Mouse (Mus musculus): ENCODE results near the gene Ptgr2. TPM values are rescaled to one million over a fixed set of nuclear protein-coding genes. Genes with fewer than 3 reads are reported as not detected.

Ptgr2 gene
- total and polyA plus RNA-seq, 2 experiments from 2014 or later: 105 to 141 TPM

DNA sequence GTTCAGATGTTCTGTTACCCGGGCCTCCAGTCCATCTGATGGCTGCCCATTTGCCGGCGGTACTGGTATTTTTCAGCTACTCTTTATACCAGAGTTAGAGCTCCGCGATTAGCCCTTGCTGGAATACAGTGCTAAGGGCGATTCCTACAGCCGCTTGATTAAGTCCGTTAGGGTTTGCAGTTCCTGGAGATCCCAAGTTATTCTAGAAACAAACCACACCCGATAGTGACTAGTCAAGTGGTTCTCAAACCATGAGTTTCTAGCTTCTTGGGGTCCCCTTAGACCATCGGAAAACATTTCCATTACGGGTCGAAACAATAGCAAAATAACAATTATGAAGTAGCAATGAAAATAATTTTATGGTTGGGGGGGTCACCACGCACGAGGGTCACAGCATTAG is 641 bp upstream of the Ptgr2 start:
- H3K4me2 ChIP-seq (ENCODE audit: low read depth, low read length): peak overlapping the region; percentile 64

DNA sequence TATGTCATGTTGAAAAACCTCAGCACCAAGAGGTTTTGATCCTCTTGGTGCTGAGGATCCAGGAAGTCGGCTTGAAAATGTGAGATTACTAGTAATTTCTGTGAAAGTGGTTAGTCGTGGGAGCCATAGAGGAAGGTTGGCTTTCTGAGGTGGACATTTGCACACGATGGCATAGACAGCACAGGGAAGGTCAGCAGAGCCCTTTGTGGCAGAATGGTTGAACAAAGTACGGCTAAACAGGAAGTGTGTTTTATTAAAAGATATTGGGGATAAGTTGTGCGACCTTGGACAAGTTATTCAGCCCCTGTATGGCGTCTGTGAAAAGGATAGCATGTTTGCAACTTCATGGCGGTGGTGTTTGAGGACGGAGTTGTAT is 549 bp downstream of the Ptgr2 start:
- DNase-seq (ENCODE audit: low spot score) (peak; percentile 46), ATAC-seq (ENCODE audit: insufficient read depth, low read depth) (peak; percentile 28; the same call in 1 of the 2 replicates)
- Histone ChIP-seq H3K27me3 (ENCODE audit: control insufficient read depth, insufficient read depth, low read length) (no peaks in the 10 kb centered on the region), H3K4me2 (ENCODE audit: low read depth, low read length) (peak overlapping the region; percentile 64), H3K9me3 (replicated peaks; ENCODE audit: control insufficient read depth, low read length) (no peaks in the 10 kb centered on the region), H3K36me3 (replicated peaks; ENCODE audit: control insufficient read depth, insufficient read depth, low read length) (0 out of 2 replicates have a peak, but pooled peaks cover 4% of the 10 kb centered on the region), H3K27ac (ENCODE audit: low read depth) (peak overlapping the region; percentile 95), H3K4me3 (ENCODE audit: low read depth, low read length) (peak overlapping the region; percentile 73), H3K4me1 (ENCODE audit: control insufficient read depth, insufficient read depth) (peaks cover 12% of the 10 kb centered on the region), H3K9ac (replicated peaks; ENCODE audit: low read depth, low read length) (peak overlapping the region; percentile 85)
- no peak for TF ChIP-seq EP300 (IDR thresholded peaks at IDR 0.05; ENCODE audit: low read depth)
- no peak for TF ChIP-seq CTCF (IDR thresholded peaks at IDR 0.05; ENCODE audit: low read depth)
- WGBS: 16% methylated on average over 8 of the region's 8 CpGs

More for the DNA sequence above, 641 bp upstream of the Ptgr2 start:
- no peak for TF ChIP-seq EP300 (IDR thresholded peaks at IDR 0.05; ENCODE audit: low read depth)
- no peak for TF ChIP-seq CTCF (IDR thresholded peaks at IDR 0.05; ENCODE audit: low read depth)
- WGBS: 72% methylated on average over 14 of the region's 14 CpGs
- ATAC-seq (ENCODE audit: insufficient read depth, low read depth): no peak
- Histone ChIP-seq H3K9ac (replicated peaks; ENCODE audit: low read depth, low read length) (peak overlapping the region; percentile 85), H3K27me3 (ENCODE audit: control insufficient read depth, insufficient read depth, low read length) (no peaks in the 10 kb centered on the region), H3K4me1 (ENCODE audit: control insufficient read depth, insufficient read depth) (peaks cover 12% of the 10 kb centered on the region), H3K36me3 (replicated peaks; ENCODE audit: control insufficient read depth, insufficient read depth, low read length) (no peaks in the 10 kb centered on the region), H3K27ac (ENCODE audit: low read depth) (peak overlapping the region; percentile 95), H3K9me3 (replicated peaks; ENCODE audit: control insufficient read depth, low read length) (no peaks in the 10 kb centered on the region), H3K4me3 (ENCODE audit: low read depth, low read length) (peak overlapping the region; percentile 73)
- peak; percentile 9 for DNase-seq (ENCODE audit: low spot score)

DNA sequence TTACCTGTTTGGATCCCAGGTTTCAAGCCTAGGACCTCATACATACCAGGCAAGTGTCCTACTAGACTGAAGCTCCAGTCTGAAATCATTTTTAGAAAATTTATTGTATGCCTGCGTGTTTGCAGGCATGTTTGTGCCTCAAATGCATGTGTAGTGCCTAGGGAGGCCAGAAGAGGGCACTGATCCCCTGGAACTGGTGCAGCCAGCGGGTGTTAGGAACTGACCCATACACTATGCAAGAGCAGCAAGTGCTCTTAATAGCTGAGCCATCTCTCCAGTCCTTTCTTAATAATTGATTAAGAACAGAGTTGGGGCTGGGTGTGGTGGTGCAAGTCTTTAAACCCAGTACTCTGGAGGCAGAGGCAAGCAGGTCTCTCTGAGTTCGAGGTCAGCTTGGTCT is 3.4 kb downstream of the Ptgr2 start:
- DNase-seq (ENCODE audit: low spot score) (no peak), ATAC-seq (ENCODE audit: insufficient read depth, low read depth) (no peak)
- H3K27me3 ChIP-seq (ENCODE audit: control insufficient read depth, insufficient read depth, low read length): no peaks in the 10 kb centered on the region
- no peak overlapping the region for H3K4me2 ChIP-seq (ENCODE audit: low read depth, low read length)
- H3K9ac ChIP-seq (replicated peaks; ENCODE audit: low read depth, low read length): no peak overlapping the region
- TF ChIP-seq CTCF (IDR thresholded peaks at IDR 0.05; ENCODE audit: low read depth) (peak; percentile 59), EP300 (IDR thresholded peaks at IDR 0.05; ENCODE audit: low read depth) (no peak)
- H3K36me3 ChIP-seq (replicated peaks; ENCODE audit: control insufficient read depth, insufficient read depth, low read length): peaks cover 16% of the 10 kb centered on the region
- whole genome bisulfite sequencing: 73% methylated on average over 3 of the region's 3 CpGs
- no peak overlapping the region for H3K4me3 ChIP-seq (ENCODE audit: low read depth, low read length)
- no peak overlapping the region for H3K27ac ChIP-seq (ENCODE audit: low read depth)
- H3K9me3 ChIP-seq (replicated peaks; ENCODE audit: control insufficient read depth, low read length): no peaks in the 10 kb centered on the region
- H3K4me1 ChIP-seq (ENCODE audit: control insufficient read depth, insufficient read depth): peaks cover 12% of the 10 kb centered on the region

DNA sequence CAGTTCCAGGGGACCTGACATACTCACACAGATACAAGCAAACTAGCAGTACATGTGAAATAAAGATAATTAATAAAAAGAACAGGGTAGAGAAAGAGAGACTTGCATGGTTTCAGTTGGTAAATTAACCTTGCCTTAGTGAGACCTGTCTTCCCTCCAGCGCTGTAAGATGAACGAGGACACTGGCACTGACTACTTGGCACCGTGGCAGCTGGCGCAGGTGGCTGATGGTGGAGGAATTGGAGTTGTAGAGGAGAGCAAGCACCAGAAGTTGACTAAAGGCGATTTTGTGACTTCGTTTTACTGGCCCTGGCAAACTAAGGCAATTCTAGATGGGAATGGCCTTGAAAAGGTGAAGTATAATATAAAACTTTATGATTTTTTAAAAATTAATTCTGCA is 12.8 kb downstream of the Ptgr2 start:
- no peak for ATAC-seq (ENCODE audit: insufficient read depth, low read depth)
- Histone ChIP-seq H3K4me3 (ENCODE audit: low read depth, low read length) (no peak overlapping the region), H3K27me3 (ENCODE audit: control insufficient read depth, insufficient read depth, low read length) (no peaks in the 10 kb centered on the region), H3K27ac (ENCODE audit: low read depth) (no peak overlapping the region), H3K36me3 (replicated peaks; ENCODE audit: control insufficient read depth, insufficient read depth, low read length) (peaks cover 85% of the 10 kb centered on the region), H3K4me1 (ENCODE audit: control insufficient read depth, insufficient read depth) (no peaks in the 10 kb centered on the region), H3K9me3 (replicated peaks; ENCODE audit: control insufficient read depth, low read length) (no peaks in the 10 kb centered on the region), H3K4me2 (ENCODE audit: low read depth, low read length) (no peak overlapping the region), H3K9ac (replicated peaks; ENCODE audit: low read depth, low read length) (no peak overlapping the region)
- no peak for DNase-seq (ENCODE audit: low spot score)
- TF ChIP-seq CTCF (IDR thresholded peaks at IDR 0.05; ENCODE audit: low read depth) (no peak), EP300 (IDR thresholded peaks at IDR 0.05; ENCODE audit: low read depth) (no peak)
- WGBS: 89% methylated on average over 6 of the region's 6 CpGs

DNA sequence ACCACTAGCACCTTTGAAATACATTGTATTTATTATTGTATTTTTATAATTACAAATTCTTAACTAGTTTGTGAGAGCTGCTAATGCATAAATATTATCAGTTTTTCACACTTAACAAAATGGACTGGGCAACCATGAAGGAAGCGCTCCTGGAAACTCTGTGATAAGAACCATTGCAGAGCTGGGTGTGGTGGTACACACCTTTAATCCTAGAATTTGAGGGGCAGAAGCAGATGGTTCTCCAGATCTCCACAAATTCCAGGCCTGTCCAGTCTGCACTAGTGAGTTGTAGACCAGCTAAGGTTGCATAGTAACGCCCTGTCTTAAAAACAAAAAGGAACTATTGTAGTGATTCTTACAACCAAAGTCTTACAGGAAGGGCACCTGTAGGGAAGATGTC is 14.2 kb downstream of the Ptgr2 start:
- Histone ChIP-seq H3K27ac (ENCODE audit: low read depth) (no peak overlapping the region), H3K9me3 (replicated peaks; ENCODE audit: control insufficient read depth, low read length) (no peaks in the 10 kb centered on the region), H3K4me3 (ENCODE audit: low read depth, low read length) (no peak overlapping the region), H3K4me1 (ENCODE audit: control insufficient read depth, insufficient read depth) (no peaks in the 10 kb centered on the region), H3K4me2 (ENCODE audit: low read depth, low read length) (no peak overlapping the region), H3K36me3 (replicated peaks; ENCODE audit: control insufficient read depth, insufficient read depth, low read length) (peaks cover 87% of the 10 kb centered on the region), H3K9ac (replicated peaks; ENCODE audit: low read depth, low read length) (no peak overlapping the region), H3K27me3 (ENCODE audit: control insufficient read depth, insufficient read depth, low read length) (no peaks in the 10 kb centered on the region)
- WGBS: 95% methylated on average over 2 of the region's 2 CpGs
- DNase-seq (ENCODE audit: low spot score) (no peak), ATAC-seq (ENCODE audit: insufficient read depth, low read depth) (no peak)
- TF ChIP-seq CTCF (IDR thresholded peaks at IDR 0.05; ENCODE audit: low read depth) (no peak), EP300 (IDR thresholded peaks at IDR 0.05; ENCODE audit: low read depth) (no peak)

DNA sequence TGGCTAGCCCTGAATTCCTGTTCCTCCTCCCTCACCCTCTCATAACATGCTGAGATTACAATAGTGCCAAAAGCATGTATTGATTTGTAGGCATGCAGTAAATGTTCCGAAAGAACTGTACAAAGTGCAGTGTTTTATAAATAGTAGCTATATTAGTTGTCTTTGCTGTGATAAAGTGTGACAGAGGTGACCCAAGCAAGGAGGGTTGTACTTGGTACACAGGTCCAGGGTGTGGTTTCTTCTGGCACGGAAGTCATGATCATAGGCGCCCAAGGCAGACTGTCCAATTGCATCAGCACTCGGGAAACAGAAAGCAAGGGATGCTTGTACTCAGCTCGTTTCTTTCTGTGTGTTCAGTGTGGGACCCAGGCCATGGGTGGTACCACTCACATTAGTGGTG is 19.1 kb downstream of the Ptgr2 start:
- H3K4me2 ChIP-seq (ENCODE audit: low read depth, low read length): no peak overlapping the region
- DNase-seq (ENCODE audit: low spot score) (no peak), ATAC-seq (ENCODE audit: insufficient read depth, low read depth) (no peak)
- H3K27me3 ChIP-seq (ENCODE audit: control insufficient read depth, insufficient read depth, low read length): no peaks in the 10 kb centered on the region
- H3K4me3 ChIP-seq (ENCODE audit: low read depth, low read length): no peak overlapping the region
- peaks cover 84% of the 10 kb centered on the region for H3K36me3 ChIP-seq (replicated peaks; ENCODE audit: control insufficient read depth, insufficient read depth, low read length)
- whole genome bisulfite sequencing: 85% methylated on average over 5 of the region's 5 CpGs
- no peaks in the 10 kb centered on the region for H3K4me1 ChIP-seq (ENCODE audit: control insufficient read depth, insufficient read depth)
- no peaks in the 10 kb centered on the region for H3K9me3 ChIP-seq (replicated peaks; ENCODE audit: control insufficient read depth, low read length)
- TF ChIP-seq CTCF (IDR thresholded peaks at IDR 0.05; ENCODE audit: low read depth) (no peak), EP300 (IDR thresholded peaks at IDR 0.05; ENCODE audit: low read depth) (no peak)
- no peak overlapping the region for H3K27ac ChIP-seq (ENCODE audit: low read depth)
- no peak overlapping the region for H3K9ac ChIP-seq (replicated peaks; ENCODE audit: low read depth, low read length)

Data from heart, postnatal 0 days (tissue).